Mouse (Mus musculus) layer of hippocampus, postnatal 14 days (tissue): ENCODE measurements around the gene Pax8. TPM values are rescaled to one million over a fixed set of nuclear protein-coding genes. Genes with fewer than 3 reads are reported as not detected.

ENCODE experiments used
- DNase-seq, 2 experiments: peaks; one replicate each; pipeline ENCODE4 v3.0.0; 2021 to 2022; ENCODE audit warnings: low spot score in 2 of 2, mixed read lengths in 1 of 2
- long read RNA-seq, 2 experiments: library from polyadenylated mRNA; stranded (forward); transcript quantifications; one replicate each; pipeline ENCODE4 v2.0.0; 2021
- total RNA-seq, 2 experiments: library from RNA; stranded (reverse); gene quantifications; 2 replicates each; pipeline ENCODE4 v1.2.3; 2021

Pax8 gene
- not detected for total RNA-seq
- long read RNA-seq, experiment 1 = 0 reads
- long read RNA-seq, experiment 2 = 0 reads

DNA sequence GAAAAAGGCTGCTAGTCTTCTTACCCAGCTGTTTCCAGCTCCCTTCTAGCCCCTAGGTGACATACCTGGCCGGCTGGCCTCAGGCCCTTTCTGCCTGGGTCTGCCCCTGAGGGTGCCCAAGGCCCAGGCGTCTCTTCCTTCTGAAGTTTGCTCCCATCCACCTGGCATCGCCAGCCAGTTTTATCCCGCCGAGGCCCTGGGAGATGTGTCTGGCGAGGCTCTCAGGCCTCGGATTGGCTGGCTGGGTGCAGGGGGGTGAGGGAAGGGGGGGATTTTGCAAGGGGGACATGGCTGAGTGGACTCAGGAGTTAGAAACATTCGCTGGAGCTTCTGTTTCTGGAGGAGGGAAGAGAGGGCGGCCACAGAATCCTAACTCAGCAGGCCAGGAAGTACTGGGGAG lies at the start of gene Pax8:
TSS of gene Pax8 (minus strand) at position 180 of the 400 bp plus-strand sequence.
- DNase-seq = no peak

DNA sequence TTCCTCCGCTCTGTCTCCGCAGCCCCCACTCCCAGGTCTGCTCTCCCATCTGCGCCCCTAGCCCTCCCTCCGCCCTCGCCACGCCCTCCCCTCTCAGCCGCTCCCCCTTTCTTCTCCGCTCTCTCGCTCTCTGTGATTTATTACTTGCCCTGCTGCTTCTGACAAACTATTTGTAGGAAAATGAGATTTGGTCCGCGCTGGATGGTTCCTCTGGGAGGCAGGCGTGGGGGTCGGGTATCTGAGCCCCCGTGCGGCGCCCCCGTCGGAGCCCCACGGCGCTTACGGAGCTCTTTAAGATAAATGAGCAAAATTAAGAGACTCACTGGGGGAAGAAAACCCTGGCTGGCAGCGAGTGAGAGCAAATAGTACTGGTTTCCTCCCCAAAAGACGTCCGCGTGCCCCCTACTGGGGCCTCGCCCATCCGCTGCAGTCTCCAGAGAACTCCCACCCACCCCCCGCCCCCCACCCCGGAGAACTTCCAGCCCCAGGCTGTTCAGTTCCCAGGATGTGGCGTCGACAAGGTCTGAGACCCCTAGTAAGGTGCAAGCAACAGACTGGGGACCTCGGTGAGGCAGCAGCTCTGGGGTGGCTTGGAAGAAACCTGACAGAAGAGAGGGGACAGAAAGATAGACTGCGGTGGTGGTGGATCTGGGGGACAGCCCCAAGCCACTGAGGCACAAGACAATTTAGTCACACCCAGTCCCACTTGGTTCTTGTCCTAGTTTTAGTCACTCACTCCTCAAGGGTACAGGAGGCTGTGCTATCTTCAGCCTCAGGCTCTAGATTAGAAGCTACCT lies 46.2 kb upstream of the Pax8 start:
- DNase-seq = peak in 1 of 2 experiments; percentile 3

DNA sequence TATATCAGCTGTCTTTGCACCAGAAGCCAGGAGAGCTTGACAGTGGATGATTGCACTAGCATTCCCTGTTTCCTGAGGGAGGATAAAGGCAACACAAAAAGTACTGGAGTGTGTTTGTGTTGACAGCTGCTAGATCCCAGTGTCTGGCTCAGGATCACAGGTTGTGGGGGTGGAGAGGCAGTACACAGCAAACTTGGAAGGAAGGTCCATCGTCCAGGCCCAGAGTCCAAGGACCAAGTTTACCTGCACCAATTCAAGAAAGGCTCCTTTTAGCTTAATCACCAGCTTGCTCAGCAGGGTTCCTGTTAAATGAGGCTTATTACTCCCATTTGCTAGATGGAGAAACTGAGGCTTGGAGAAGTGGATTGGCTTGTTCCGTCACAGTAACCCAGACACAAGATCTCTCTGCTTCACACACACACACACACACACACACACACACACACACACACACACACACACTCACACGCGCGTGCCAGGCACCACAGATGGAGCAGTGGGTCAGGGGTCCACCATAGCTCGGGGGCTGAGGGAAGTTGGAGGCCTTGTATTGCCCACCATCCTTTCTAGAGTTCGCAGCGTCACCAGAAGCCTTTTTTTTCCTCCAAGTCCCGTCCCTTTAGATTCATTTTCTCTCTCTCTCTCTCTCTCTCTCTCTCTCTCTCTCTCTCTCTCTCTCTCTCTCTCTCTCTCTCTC lies 45.3 kb upstream of the Pax8 start:
- DNase-seq = no peak

DNA sequence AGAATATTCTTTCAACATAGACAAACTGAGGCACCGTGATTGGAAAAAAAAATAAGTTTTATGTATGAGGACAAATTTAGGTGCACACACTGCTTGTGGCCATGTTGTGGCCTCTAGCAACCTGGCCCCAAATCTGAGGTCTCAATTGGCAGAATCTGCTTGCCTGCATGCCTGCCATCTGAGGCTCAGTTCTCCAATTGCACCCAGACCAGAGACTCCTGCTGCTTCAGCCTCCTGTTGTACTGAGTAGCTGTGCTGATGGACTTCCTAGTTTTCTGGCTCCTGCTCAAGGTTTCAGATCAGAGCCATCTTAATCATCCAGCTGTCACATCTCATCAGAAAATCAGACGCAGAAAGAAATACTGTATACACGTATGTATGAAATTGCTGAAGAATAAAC lies 41.5 kb upstream of the Pax8 start:
- no peak for DNase-seq

- no peak for DNase-seq
These were observed 32.0 kb upstream of the Pax8 start for GRCm38 (mm10) chr2:24507359-24507758.

GRCm38 (mm10) chr2:24502963-24503471 lies 27.6 kb upstream of the Pax8 start:
- peak in 1 of 2 experiments; percentile 7 for DNase-seq

GRCm38 (mm10) chr2:24500921-24501320 lies 25.5 kb upstream of the Pax8 start:
- no peak for DNase-seq

DNA sequence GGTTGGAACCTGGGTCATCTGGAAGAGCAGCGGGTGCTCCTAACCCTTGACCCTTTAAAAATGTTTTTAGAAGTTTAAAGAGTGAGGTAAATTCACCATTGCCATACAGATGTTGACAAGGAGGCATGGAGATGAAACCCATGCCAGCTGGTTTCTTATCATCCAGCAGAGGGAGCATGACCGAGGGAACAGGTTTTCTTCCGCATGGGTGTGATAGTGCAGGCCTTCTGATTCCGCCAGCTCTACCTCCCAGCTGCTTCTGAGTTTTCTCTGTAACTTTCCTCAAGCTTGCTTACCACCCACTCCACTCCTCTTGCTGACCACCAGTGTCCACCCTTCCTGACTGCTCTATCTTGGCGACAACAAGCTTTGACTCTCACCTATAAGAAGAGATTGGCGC lies 15.2 kb upstream of the Pax8 start:
- DNase-seq = no peak

GRCm38 (mm10) chr2:24488660-24489059 lies 13.3 kb upstream of the Pax8 start:
- no peak for DNase-seq

GRCm38 (mm10) chr2:24487056-24487825 lies 11.8 kb upstream of the Pax8 start:
- DNase-seq = no peak

GRCm38 (mm10) chr2:24485398-24485797 lies 10.0 kb upstream of the Pax8 start:
- no peak for DNase-seq

- no peak for DNase-seq
These were observed 4.5 kb upstream of the Pax8 start for GRCm38 (mm10) chr2:24479906-24480305.

GRCm38 (mm10) chr2:24479151-24479550 lies 3.8 kb upstream of the Pax8 start:
- peak in 1 of 2 experiments; percentile 16 for DNase-seq

DNA sequence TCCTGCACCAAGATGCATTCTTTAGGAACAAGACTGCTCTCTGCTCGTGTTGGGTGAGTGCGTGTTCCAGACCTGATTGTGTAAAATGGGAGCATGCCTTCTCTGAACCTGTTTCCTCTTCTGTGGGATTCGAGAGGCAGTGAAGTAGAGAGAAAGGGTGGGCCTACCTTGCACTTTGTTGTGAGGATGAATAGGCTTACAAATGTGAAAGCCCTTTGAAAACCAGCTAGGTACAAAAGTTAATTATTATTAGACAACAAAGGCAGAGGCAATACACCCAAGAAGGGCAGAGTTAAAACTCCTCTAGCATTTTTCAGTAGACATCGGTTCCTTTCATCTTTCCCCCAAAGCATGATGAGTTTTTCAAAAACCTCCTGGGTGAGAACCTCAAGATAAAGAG lies 3.2 kb upstream of the Pax8 start:
- no peak for DNase-seq

GRCm38 (mm10) chr2:24474514-24475378 lies 653 bp downstream of the Pax8 start:
- no peak for DNase-seq

DNA sequence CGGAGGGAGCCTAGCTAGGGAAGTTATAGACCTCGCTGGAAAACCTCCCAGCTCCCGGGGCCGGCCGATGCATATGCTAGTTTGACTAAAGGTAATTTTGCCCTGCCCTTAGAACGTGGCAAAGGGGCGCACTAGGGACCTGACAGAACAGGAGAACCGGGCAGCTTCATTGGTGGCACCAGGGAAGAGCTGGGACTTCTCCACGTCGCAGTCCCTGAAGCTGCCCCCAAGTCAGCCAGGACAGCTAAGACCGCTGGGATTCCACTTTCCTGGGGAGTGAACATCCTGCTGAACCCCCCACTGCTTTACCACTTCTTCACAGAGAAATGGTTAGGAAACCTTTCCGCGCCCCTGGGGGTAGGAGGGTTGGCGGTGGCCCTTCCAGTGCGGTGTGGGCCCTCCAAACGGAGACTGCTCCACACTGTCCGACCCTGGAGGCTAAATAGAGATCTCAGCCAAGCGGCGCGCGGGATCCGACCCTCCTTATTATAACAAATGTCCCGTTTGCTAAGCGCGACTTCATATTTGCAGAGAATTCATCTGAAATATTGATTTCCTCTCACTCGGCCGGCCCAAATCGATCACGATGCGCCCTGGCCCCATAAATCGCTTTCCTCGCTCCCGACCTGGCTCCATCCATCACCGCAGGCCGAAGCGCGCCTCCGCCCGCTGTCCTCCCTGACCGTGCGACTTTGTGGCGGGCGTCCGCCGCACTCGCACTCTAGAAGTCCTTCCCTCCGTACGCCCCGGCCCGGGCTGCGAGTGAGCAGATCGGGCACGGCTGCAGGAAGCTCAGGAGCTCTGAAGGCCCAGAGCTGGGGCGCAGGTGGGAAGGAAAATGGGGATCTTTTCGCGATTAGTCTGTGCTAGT lies 1.5 kb downstream of the Pax8 start:
- no peak for DNase-seq

DNA sequence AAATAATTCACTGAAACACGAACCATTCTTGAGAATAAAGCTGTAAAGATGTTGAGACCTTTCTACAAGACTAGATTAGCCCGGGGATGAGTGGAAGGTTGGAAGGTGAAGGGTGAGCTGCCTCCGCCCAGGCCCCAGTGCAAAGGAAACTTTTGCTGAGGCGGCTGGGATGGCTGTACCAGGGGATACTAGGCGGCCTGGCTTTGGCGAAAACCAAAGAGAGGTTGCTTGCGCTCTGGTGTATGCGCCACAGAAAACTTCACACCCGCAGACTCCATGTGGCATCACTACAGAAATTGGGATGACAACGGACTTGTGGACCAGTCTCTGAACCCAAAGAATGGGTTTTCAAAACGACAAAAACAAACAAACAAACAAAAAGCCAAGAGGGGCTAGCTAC lies 2.7 kb downstream of the Pax8 start:
- DNase-seq = no peak

GRCm38 (mm10) chr2:24472111-24472510 lies 3.3 kb downstream of the Pax8 start:
- DNase-seq = no peak

DNA sequence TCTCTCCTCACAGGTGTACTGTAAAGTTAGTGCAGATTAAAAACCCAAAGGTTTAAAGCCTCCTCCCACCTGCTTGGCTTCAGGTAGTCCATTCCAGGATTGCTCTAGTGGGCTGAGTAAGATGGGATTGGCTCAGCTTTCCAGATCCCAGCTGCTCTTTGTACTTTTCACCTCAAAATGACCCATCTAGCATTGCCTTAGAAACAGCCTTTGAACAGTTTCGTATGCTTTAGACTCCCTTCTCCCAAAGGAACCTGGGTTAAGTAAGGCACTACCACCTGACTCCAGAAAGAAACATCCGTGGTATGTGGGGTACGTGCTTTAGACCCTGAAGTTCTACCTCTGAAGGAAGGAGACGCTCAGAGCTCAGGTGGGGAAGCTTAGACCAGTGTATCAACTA lies 6.3 kb downstream of the Pax8 start:
- DNase-seq = no peak

DNA sequence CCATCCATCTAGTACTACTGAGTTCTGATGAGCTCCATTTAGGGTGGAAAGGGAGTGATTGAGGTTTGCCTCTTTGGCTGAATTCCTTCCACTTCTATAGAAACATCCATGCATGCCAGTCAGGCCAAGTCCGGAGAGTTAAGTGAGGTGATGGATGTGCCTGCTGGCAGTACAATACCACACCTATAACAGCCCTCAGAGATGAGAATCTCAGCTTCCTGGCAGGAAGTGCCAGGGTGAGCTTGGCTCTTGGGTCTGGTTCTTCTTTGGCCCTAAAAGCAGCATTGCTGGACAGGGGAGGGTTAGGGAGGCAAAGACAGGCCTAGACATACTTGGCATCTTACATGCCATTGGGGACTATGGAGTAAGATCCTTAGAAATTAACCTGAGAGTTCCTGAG lies 7.0 kb downstream of the Pax8 start:
- no peak for DNase-seq
